Comparison of ENCODE assay signal across 14 mouse cellular contexts in genomic region chr16:35570627-35571026, GRCm38 (mm10). TPM values are rescaled to one million over a fixed set of nuclear protein-coding genes. Genes with fewer than 3 reads are reported as not detected.
DNase-seq lines count a peak whose midpoint lies in the region; ATAC-seq lines count a peak whose summit lies in the region.
"Had no signal": no experiment of that assay in that cellular context is flagged by ENCODE, and none has a peak within 500 bp of the region (broad histone marks: within the 10 kb centered on the region; RNA-seq: fewer than 3 reads in every experiment).

No protein-coding gene starts in this region.

- no peak for DNase-seq in forebrain, embryonic 10.5 days (ENCODE audit: extremely low spot score, low spot score)
- no peak for DNase-seq in forebrain, embryonic 11.5 days (ENCODE audit: low spot score)
- DNase-seq in left cerebral cortex, postnatal 25 days (ENCODE audit: low spot score in 2 of 2), result peak; percentile 25 to 67
- no peak for DNase-seq in left cerebral cortex, adult 18-20 months (ENCODE audit: low spot score in 2 of 2)
- no peak for DNase-seq in cerebellum, adult 8-10 months
- no peak for DNase-seq in adrenal gland, postnatal 25 days
- DNase-seq: cerebellum, adult 18-20 months; gastrocnemius, postnatal 14 days; heart, postnatal 14 days; kidney, adult 2 months; lung, postnatal 4 days had no signal

- no peaks in the 10 kb centered on the region for H3K9me3 ChIP-seq in forebrain, embryonic 10.5 days
- no peaks in the 10 kb centered on the region for H3K9me3 ChIP-seq in forebrain, embryonic 11.5 days (ENCODE audit: control insufficient read depth, low read length)
- no peaks in the 10 kb centered on the region for H3K9me3 ChIP-seq in hindbrain, embryonic 13.5 days
- no peaks in the 10 kb centered on the region for H3K9me3 ChIP-seq in midbrain, embryonic 16.5 days (replicated peaks; ENCODE audit: control insufficient read depth, low read length, poor library complexity, severe bottlenecking)
- H3K9me3 ChIP-seq: limb, embryonic 12.5 days had no signal

- no peaks in the 10 kb centered on the region; the same call in 1 of the 2 replicates for H3K27me3 ChIP-seq in forebrain, embryonic 10.5 days (ENCODE audit: poor library complexity, severe bottlenecking)
- H3K27me3 ChIP-seq in forebrain, embryonic 11.5 days (ENCODE audit: control insufficient read depth, insufficient read depth, low read length), result no peaks in the 10 kb centered on the region
- H3K27me3 ChIP-seq in hindbrain, embryonic 13.5 days, result no peaks in the 10 kb centered on the region
- no peaks in the 10 kb centered on the region for H3K27me3 ChIP-seq in midbrain, embryonic 16.5 days (ENCODE audit: control insufficient read depth, insufficient read depth, low read depth, low read length)

- intact Hi-C loops in left cerebral cortex, postnatal 25 days (cut with DNase I), result no loop called here

- H3K9ac ChIP-seq in forebrain, embryonic 11.5 days (ENCODE audit: low read length), result no peak overlapping the region
- no peak overlapping the region for H3K9ac ChIP-seq in hindbrain, embryonic 13.5 days
- no peak overlapping the region for H3K9ac ChIP-seq in midbrain, embryonic 16.5 days (ENCODE audit: low read depth, low read length)
- H3K9ac ChIP-seq: limb, embryonic 12.5 days had no signal

- ATAC-seq in forebrain, embryonic 11.5 days (replicated peaks; ENCODE audit: low FRiP score), result no peak
- ATAC-seq in hindbrain, embryonic 13.5 days (ENCODE audit: low FRiP score), result no peak
- ATAC-seq in midbrain, embryonic 16.5 days, result no peak

- peak overlapping the region; percentile 44 for H3K27ac ChIP-seq in forebrain, embryonic 10.5 days
- H3K27ac ChIP-seq in forebrain, embryonic 11.5 days (ENCODE audit: low read depth, low read length), result no peak overlapping the region
- H3K27ac ChIP-seq in hindbrain, embryonic 13.5 days, result no peak overlapping the region
- H3K27ac ChIP-seq in midbrain, embryonic 16.5 days (ENCODE audit: low read length), result no peak overlapping the region
- H3K27ac ChIP-seq: limb, embryonic 12.5 days had no signal

- H3K4me2 ChIP-seq in forebrain, embryonic 11.5 days (ENCODE audit: low read depth, low read length, severe bottlenecking), result no peak overlapping the region
- H3K4me2 ChIP-seq in hindbrain, embryonic 13.5 days, result 0 out of 2 replicates have a peak overlapping the region, but pooled peaks have one; percentile 28
- peak overlapping the region; percentile 27 for H3K4me2 ChIP-seq in midbrain, embryonic 16.5 days (ENCODE audit: low read length)
- H3K4me2 ChIP-seq: limb, embryonic 12.5 days had no signal

- 0 out of 2 replicates have a peak, but pooled peaks cover 3% of the 10 kb centered on the region for H3K36me3 ChIP-seq in forebrain, embryonic 10.5 days (replicated peaks)
- no peaks in the 10 kb centered on the region for H3K36me3 ChIP-seq in forebrain, embryonic 11.5 days (ENCODE audit: control insufficient read depth, insufficient read depth, low read length)
- no peaks in the 10 kb centered on the region for H3K36me3 ChIP-seq in hindbrain, embryonic 13.5 days
- no peaks in the 10 kb centered on the region for H3K36me3 ChIP-seq in midbrain, embryonic 16.5 days (ENCODE audit: control insufficient read depth, insufficient read depth, low read length)
- H3K36me3 ChIP-seq: limb, embryonic 12.5 days had no signal

- WGBS in forebrain, embryonic 10.5 days, result 69% methylated on average over 12 of the region's 12 CpGs
- WGBS in forebrain, embryonic 11.5 days, result 58% methylated on average over 12 of the region's 12 CpGs
- WGBS in hindbrain, embryonic 13.5 days, result 40% methylated on average over 12 of the region's 12 CpGs
- 21% methylated on average over 12 of the region's 12 CpGs for WGBS in midbrain, embryonic 16.5 days

- H3K4me1 ChIP-seq in forebrain, embryonic 10.5 days, result peaks cover 75% of the 10 kb centered on the region
- H3K4me1 ChIP-seq in forebrain, embryonic 11.5 days (replicated peaks; ENCODE audit: control insufficient read depth, insufficient read depth, low read length), result peaks cover 19% of the 10 kb centered on the region
- peaks cover 68% of the 10 kb centered on the region for H3K4me1 ChIP-seq in hindbrain, embryonic 13.5 days (replicated peaks)
- peaks cover 11% of the 10 kb centered on the region for H3K4me1 ChIP-seq in midbrain, embryonic 16.5 days (ENCODE audit: control insufficient read depth, insufficient read depth, low read length)

- no peak overlapping the region for H3K4me3 ChIP-seq in forebrain, embryonic 10.5 days
- no peak overlapping the region for H3K4me3 ChIP-seq in forebrain, embryonic 11.5 days (ENCODE audit: low read depth, low read length)
- H3K4me3 ChIP-seq in hindbrain, embryonic 13.5 days, result no peak overlapping the region
- H3K4me3 ChIP-seq in midbrain, embryonic 16.5 days (ENCODE audit: low read depth, low read length), result no peak overlapping the region
- H3K4me3 ChIP-seq: limb, embryonic 12.5 days had no signal

RNA-seq across cellular contexts. Expression of gene Sema5b, which starts 29.7 kb away (rescaled TPM):
- 35.7 and 37.5 TPM in 2 replicates for polyA plus RNA-seq in forebrain, embryonic 10.5 days (2016; fragmentation: Nextera tagmentation; extraction: Ambion mirVana)
- polyA plus RNA-seq in forebrain, embryonic 11.5 days (2014; fragmentation: Nextera tagmentation; extraction: Ambion mirVana), result 58.0 and 62.6 TPM in 2 replicates
- 10 to 100 TPM; 14.0 to 18.1 TPM for total RNA-seq in left cerebral cortex, postnatal 25 days (2021)
- 10 to 100 TPM; 12.7 to 16.0 TPM for total RNA-seq in left cerebral cortex, adult 18-20 months (2021)
- 26.2 and 29.3 TPM in 2 replicates for polyA plus RNA-seq in hindbrain, embryonic 13.5 days (2015; fragmentation: Nextera tagmentation; extraction: Ambion mirVana)
- polyA plus RNA-seq in midbrain, embryonic 16.5 days (2015; fragmentation: Nextera tagmentation; extraction: Ambion mirVana), result 17.5 and 18.0 TPM in 2 replicates
- 5.4 and 6.4 TPM in 2 replicates for total RNA-seq in adrenal gland, postnatal 25 days (2021)

Comparison
In these comparisons a context has a peak if more than half of its experiments do, and no peak if none do; other contexts are left out.
1. DNase-seq: peak in left cerebral cortex, postnatal 25 days (2 of 2); none in forebrain, embryonic 10.5 days (single experiment), forebrain, embryonic 11.5 days (single experiment), left cerebral cortex, adult 18-20 months (0 of 2), cerebellum, adult 8-10 months (single experiment) and adrenal gland, postnatal 25 days (single experiment).